Mouse (Mus musculus): Measurements from ENCODE around the gene Zfp580.

DNA sequence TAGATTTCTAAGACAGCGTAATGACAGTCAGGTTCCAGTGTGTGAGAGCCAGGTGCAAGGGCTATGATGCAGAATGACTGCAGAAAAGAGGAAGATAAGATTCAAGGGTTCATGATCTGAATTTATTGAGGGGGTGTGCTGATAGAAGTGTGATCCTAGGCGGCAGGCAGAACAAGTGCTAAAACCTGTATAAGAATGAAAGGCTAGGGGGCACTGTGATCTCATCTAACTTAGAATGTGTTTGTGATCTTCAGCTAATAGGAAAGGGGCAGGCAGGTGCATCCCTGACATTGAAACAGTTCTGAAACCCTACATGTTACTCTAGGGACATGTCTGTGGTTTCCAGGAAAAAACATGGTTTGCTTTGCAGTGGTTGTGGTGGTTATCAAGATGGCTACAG, 5.2 kb upstream of the Zfp580 start:
- peak; percentile 15; the same call in 1 of the 2 replicates for TF ChIP-seq CTCF (conservative IDR thresholded peaks at IDR 0.05; ENCODE audit: low read length)
- TF ChIP-seq POU5F1 (IDR thresholded peaks at IDR 0.05; ENCODE audit: borderline replicate concordance, low read length): no peak

Measured in E14TG2a.4 (cell line).